ENCODE assay signal across 13 mouse cellular contexts in genomic region chr15:18211102-18211501, GRCm38 (mm10).
"Had no signal": no experiment of that assay in that cellular context is flagged by ENCODE, and none has a peak within 500 bp of the region (broad histone marks: within the 10 kb centered on the region; RNA-seq: fewer than 3 reads in every experiment).

No protein-coding gene starts in this region.

- H3K9me3 ChIP-seq: limb, embryonic 10.5 days; liver, embryonic 15.5 days; midbrain, embryonic 10.5 days; midbrain, embryonic 15.5 days; neural tube, embryonic 15.5 days had no signal

- DNase-seq: kidney, postnatal 25 days; lung, adult 2 months; lung, postnatal 4 days; thymus, adult 18-20 months; thymus, postnatal 14 days had no signal

- H3K27ac ChIP-seq: left cerebral cortex, adult 2 months; limb, embryonic 10.5 days; liver, embryonic 15.5 days; midbrain, embryonic 10.5 days; midbrain, embryonic 15.5 days; neural tube, embryonic 15.5 days had no signal

- ATAC-seq: lung, postnatal 0 days; midbrain, embryonic 15.5 days had no signal

- H3K27me3 ChIP-seq: liver, embryonic 15.5 days; midbrain, embryonic 15.5 days; neural tube, embryonic 15.5 days had no signal

- H3K9ac ChIP-seq: liver, embryonic 15.5 days; midbrain, embryonic 15.5 days; neural tube, embryonic 15.5 days had no signal

- H3K4me2 ChIP-seq: liver, embryonic 11.5 days; liver, embryonic 15.5 days; midbrain, embryonic 15.5 days; neural tube, embryonic 15.5 days had no signal

- H3K36me3 ChIP-seq: limb, embryonic 10.5 days; liver, embryonic 15.5 days; midbrain, embryonic 10.5 days; midbrain, embryonic 15.5 days; neural tube, embryonic 15.5 days had no signal

- H3K4me1 ChIP-seq: limb, embryonic 10.5 days; liver, embryonic 15.5 days; midbrain, embryonic 10.5 days; midbrain, embryonic 15.5 days; neural tube, embryonic 15.5 days had no signal

- H3K4me3 ChIP-seq: left cerebral cortex, adult 2 months; limb, embryonic 10.5 days; liver, embryonic 15.5 days; midbrain, embryonic 10.5 days; midbrain, embryonic 15.5 days; neural tube, embryonic 15.5 days had no signal
